Mouse (Mus musculus) G1E (cell line): ENCODE data around the gene Gm49391.

Experiments used
- CTCF ChIP-seq: IDR thresholded peaks from 2 replicates; pipeline ENCODE4 v1.5.1; 2012; ENCODE audit warnings: low read depth, low read length, inconsistent platforms, mixed read lengths
- TAL1 ChIP-seq: conservative IDR thresholded peaks from 2 replicates; pipeline ENCODE4 v1.6.1; 2012; ENCODE audit warnings: low read depth, low read length, inconsistent platforms, mixed read lengths

- TF ChIP-seq TAL1 (no peak), CTCF (no peak)
Observed at GRCm38 (mm10) chr13:60864281-60864680, 72.1 kb downstream of the Gm49391 start, which contains the start of gene 4930486L24Rik.
